9 mouse cellular contexts compared by ENCODE assay signal in the genomic region with DNA sequence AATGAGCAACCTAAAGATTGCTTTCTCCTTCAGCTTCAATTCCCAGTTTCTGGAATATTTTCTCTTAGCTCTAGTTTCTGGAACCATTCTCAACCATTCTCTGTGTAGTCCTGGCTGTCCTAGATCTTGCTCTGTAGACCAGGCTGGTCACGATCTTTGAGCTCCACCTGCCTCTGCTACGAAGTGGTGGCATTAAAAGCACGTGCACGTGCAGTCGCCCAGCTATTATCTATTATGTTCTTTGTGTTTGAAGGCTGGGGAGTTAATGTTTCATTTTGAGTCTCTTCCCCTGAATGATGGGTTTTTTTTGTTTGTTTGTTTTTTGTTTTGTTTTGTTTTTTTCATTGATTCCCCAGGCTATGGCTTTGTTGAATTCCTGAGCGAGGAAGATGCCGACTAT. TPM values are rescaled to one million over a fixed set of nuclear protein-coding genes. Genes with fewer than 3 reads are reported as not detected.
A peak's percentile ranks its signal among the peaks of the same experiment; 100 is the strongest.
DNase-seq lines count a peak whose midpoint lies in the region; ATAC-seq and TF ChIP-seq lines count a peak whose summit lies in the region.
"Had no signal": no experiment of that assay in that cellular context is flagged by ENCODE, and none has a peak within 500 bp of the region (broad histone marks: within the 10 kb centered on the region; RNA-seq: fewer than 3 reads in every experiment).

No protein-coding gene starts in this region.

- ATAC-seq in heart, embryonic 11.5 days (replicated peaks; ENCODE audit: insufficient number of reproducible peaks, low FRiP score, low TSS enrichment): no peak
- no peak for ATAC-seq in forebrain, embryonic 14.5 days
- ATAC-seq in liver, embryonic 16.5 days (ENCODE audit: low read depth): no peak

- H3K27me3 ChIP-seq in heart, embryonic 11.5 days (ENCODE audit: control insufficient read depth, insufficient read depth, low read length): no peaks in the 10 kb centered on the region
- H3K27me3 ChIP-seq in CH12.LX (replicated peaks): no peaks in the 10 kb centered on the region
- H3K27me3 ChIP-seq in forebrain, embryonic 14.5 days (replicated peaks; ENCODE audit: control insufficient read depth, insufficient read depth, low read length): no peaks in the 10 kb centered on the region
- H3K27me3 ChIP-seq in liver, embryonic 16.5 days (ENCODE audit: control insufficient read depth, insufficient read depth, low read depth, low read length): no peaks in the 10 kb centered on the region

- in situ Hi-C loops in CH12.LX (cut with MboI; ENCODE audit: low pct_ligation_motif_present, low pct_unique_long_range_greater_than_20kb, low sequenced_read_pairs): no loop called here

- 0 out of 2 replicates have a peak overlapping the region, but pooled peaks have one; percentile 99 for H3K27ac ChIP-seq in heart, embryonic 11.5 days (ENCODE audit: low read depth, low read length)
- no peak overlapping the region for H3K27ac ChIP-seq in CH12.LX (ENCODE audit: insufficient read depth, low read depth)
- H3K27ac ChIP-seq in forebrain, embryonic 14.5 days (ENCODE audit: low read depth, low read length): no peak overlapping the region
- H3K27ac ChIP-seq in liver, embryonic 16.5 days (ENCODE audit: low read length): peak overlapping the region; percentile 97; the same call in 1 of the 2 replicates

- peak overlapping the region; percentile 87 for H3K4me2 ChIP-seq in heart, embryonic 11.5 days
- peak overlapping the region; percentile 79; the same call in 1 of the 2 replicates for H3K4me2 ChIP-seq in CH12.LX (ENCODE audit: insufficient read depth, low read depth, poor library complexity, severe bottlenecking)
- peak overlapping the region; percentile 95 for H3K4me2 ChIP-seq in forebrain, embryonic 14.5 days (ENCODE audit: low read length)
- H3K4me2 ChIP-seq in liver, embryonic 16.5 days (ENCODE audit: low read depth, low read length): peak overlapping the region; percentile 86

- dilution Hi-C loops in CH12.LX (cut with MboI; ENCODE audit: extremely low pct_ligation_motif_present, extremely low pct_unique_long_range_greater_than_20kb, low sequenced_read_pairs): no loop called here

- no peak for DNase-seq in heart, postnatal 36 days
- no peak for DNase-seq in CH12.LX (ENCODE audit: extremely low read depth)
- DNase-seq in forebrain, embryonic 14.5 days (ENCODE audit: low spot score): no peak
- DNase-seq in Muller cell, postnatal 12 days (ENCODE audit: inconsistent ontology term): no peak
- DNase-seq in left cerebral cortex, postnatal 14 days (ENCODE audit: low spot score in 2 of 2): no peak
- DNase-seq in kidney, postnatal 10 days: no peak
- DNase-seq: right cerebral cortex, adult 18-20 months had no signal

- H3K9ac ChIP-seq in heart, embryonic 11.5 days (ENCODE audit: low read depth, low read length): peak overlapping the region; percentile 97
- peak overlapping the region; percentile 94 for H3K9ac ChIP-seq in CH12.LX (ENCODE audit: insufficient read depth, low read depth)
- peak overlapping the region; percentile 81 for H3K9ac ChIP-seq in forebrain, embryonic 14.5 days (ENCODE audit: low read length)
- H3K9ac ChIP-seq in liver, embryonic 16.5 days (ENCODE audit: low read depth, low read length): peak overlapping the region; percentile 89

- no peak for TF ChIP-seq POLR2A in CH12.LX (IDR thresholded peaks at IDR 0.05; ENCODE audit: low read depth, low read length)

- peaks cover 26% of the 10 kb centered on the region for H3K36me3 ChIP-seq in heart, embryonic 11.5 days (ENCODE audit: control insufficient read depth, insufficient read depth, low read length)
- peaks cover 40 to 63% of the 10 kb centered on the region in 2 experiments for H3K36me3 ChIP-seq in CH12.LX (replicated peaks in 1 of 2; ENCODE audit: control insufficient read depth in 1 of 2, insufficient read depth in 1 of 2, low read length in 1 of 2)
- peaks cover 48% of the 10 kb centered on the region for H3K36me3 ChIP-seq in forebrain, embryonic 14.5 days (ENCODE audit: control insufficient read depth, insufficient read depth, low read length)
- peaks cover 29% of the 10 kb centered on the region for H3K36me3 ChIP-seq in liver, embryonic 16.5 days (ENCODE audit: control insufficient read depth, insufficient read depth)

- TF ChIP-seq EP300 in CH12.LX (IDR thresholded peaks at IDR 0.05; ENCODE audit: low read length): no peak

- peak overlapping the region; percentile 93 for H3K4me3 ChIP-seq in heart, embryonic 11.5 days (ENCODE audit: low read depth, low read length)
- peak overlapping the region; percentile 65 to 99 (median 96) for H3K4me3 ChIP-seq in CH12.LX (replicated peaks in 1 of 3; ENCODE audit: low read depth in 2 of 3, low read length in 2 of 3, poor library complexity in 1 of 3)
- peak overlapping the region; percentile 73 for H3K4me3 ChIP-seq in forebrain, embryonic 14.5 days (ENCODE audit: low read depth, low read length)
- peak overlapping the region; percentile 93 for H3K4me3 ChIP-seq in liver, embryonic 16.5 days (ENCODE audit: low read depth, low read length)

- no peaks in the 10 kb centered on the region for H3K9me3 ChIP-seq in heart, embryonic 11.5 days (replicated peaks; ENCODE audit: control insufficient read depth, low read length)
- H3K9me3 ChIP-seq in CH12.LX (replicated peaks; ENCODE audit: low read length): no peaks in the 10 kb centered on the region
- no peaks in the 10 kb centered on the region for H3K9me3 ChIP-seq in forebrain, embryonic 14.5 days (replicated peaks; ENCODE audit: control insufficient read depth, low read length)
- no peaks in the 10 kb centered on the region for H3K9me3 ChIP-seq in liver, embryonic 16.5 days (replicated peaks; ENCODE audit: control insufficient read depth, low read length)

- no peak for TF ChIP-seq RAD21 in CH12.LX (IDR thresholded peaks at IDR 0.05; ENCODE audit: low read depth, low read length)

- intact Hi-C loops in heart, postnatal 36 days (cut with DNase I): loop anchor here (2.0 kb wide), 1 partner anchor 46 kb away; the partner anchor contains the start of genes Bola1 and Hist2h2ab
- intact Hi-C loops in left cerebral cortex, postnatal 14 days (cut with DNase I): no loop called here

- peaks cover 37% of the 10 kb centered on the region for H3K79me2 ChIP-seq in CH12.LX (replicated peaks; ENCODE audit: control insufficient read depth, extremely low read depth, insufficient read depth, poor library complexity, severe bottlenecking)

- TF ChIP-seq CTCF in CH12.LX (conservative IDR thresholded peaks at IDR 0.05 in 1 of 2, IDR thresholded peaks at IDR 0.05 in 1 of 2; ENCODE audit: low read depth in 2 of 2, low read length in 2 of 2): no peak

- peaks cover 14% of the 10 kb centered on the region for H3K4me1 ChIP-seq in heart, embryonic 11.5 days (ENCODE audit: control insufficient read depth, insufficient read depth, low read length)
- peaks cover 8 to 47% of the 10 kb centered on the region in 2 experiments for H3K4me1 ChIP-seq in CH12.LX (ENCODE audit: control insufficient read depth in 1 of 2, insufficient read depth in 2 of 2)
- H3K4me1 ChIP-seq in forebrain, embryonic 14.5 days (ENCODE audit: control insufficient read depth, insufficient read depth, low read length): peaks cover 13% of the 10 kb centered on the region
- peaks cover 15% of the 10 kb centered on the region for H3K4me1 ChIP-seq in liver, embryonic 16.5 days (ENCODE audit: control insufficient read depth, low read depth, low read length)

- WGBS in heart, embryonic 11.5 days (ENCODE audit: insufficient replicate concordance): 38% methylated on average over 7 of the region's 7 CpGs
- 33% methylated on average over 7 of the region's 7 CpGs for WGBS in forebrain, embryonic 14.5 days
- WGBS in liver, embryonic 16.5 days (ENCODE audit: insufficient replicate concordance): 21% methylated on average over 7 of the region's 7 CpGs

RNA-seq across cellular contexts. Expression of gene Sf3b4, which starts 1.1 kb away (rescaled TPM):
- 119 and 126 TPM in 2 replicates for polyA plus RNA-seq in heart, embryonic 11.5 days (2014; fragmentation: Nextera tagmentation; extraction: Ambion mirVana)
- total RNA-seq in heart, postnatal 36 days (2021): 10 to 100 TPM; 15.1 to 17.3 TPM
- total RNA-seq in CH12.LX (2012; rRNA removed) (47.9 and 60.6 TPM in 2 replicates), CH12.LX (2014; rRNA removed) (33.7 and 38.1 TPM in 2 replicates)
- 114 and 147 TPM in 2 replicates for polyA plus RNA-seq in CH12.LX (2012; ENCODE audit: insufficient read length, low read depth)
- 169 and 170 TPM in 2 replicates for polyA plus RNA-seq in forebrain, embryonic 14.5 days (2014; fragmentation: Nextera tagmentation; extraction: Ambion mirVana)
- polyA plus RNA-seq in liver, embryonic 16.5 days (2015; fragmentation: Nextera tagmentation; extraction: Ambion mirVana): 59.4 and 59.6 TPM in 2 replicates
- 10 to 100 TPM; 43.4 to 46.8 TPM for total RNA-seq in left cerebral cortex, postnatal 14 days (2021)

RNA-seq across cellular contexts. Expression of gene Sv2a, which starts 7.8 kb away (rescaled TPM):
- 12.3 and 18.6 TPM in 2 replicates for polyA plus RNA-seq in heart, embryonic 11.5 days (2014; fragmentation: Nextera tagmentation; extraction: Ambion mirVana)
- 1 to 10 TPM; 3.4 to 9.9 TPM for total RNA-seq in heart, postnatal 36 days (2021)
- total RNA-seq in CH12.LX (2012; rRNA removed) (2.6 and 4.0 TPM in 2 replicates), CH12.LX (2014; rRNA removed) (0.97 and 1.1 TPM in 2 replicates)
- polyA plus RNA-seq in CH12.LX (2012; ENCODE audit: insufficient read length, low read depth): 6.5 and 6.7 TPM in 2 replicates
- 44.4 and 56.2 TPM in 2 replicates for polyA plus RNA-seq in forebrain, embryonic 14.5 days (2014; fragmentation: Nextera tagmentation; extraction: Ambion mirVana)
- polyA plus RNA-seq in liver, embryonic 16.5 days (2015; fragmentation: Nextera tagmentation; extraction: Ambion mirVana): 0.12 and 0.13 TPM in 2 replicates
- total RNA-seq in left cerebral cortex, postnatal 14 days (2021): 100 to 1,000 TPM; 448 to 477 TPM

RNA-seq across cellular contexts. Expression of gene Mtmr11, which starts 11.4 kb away (rescaled TPM):
- polyA plus RNA-seq in heart, embryonic 11.5 days (2014; fragmentation: Nextera tagmentation; extraction: Ambion mirVana): 8.6 and 10.4 TPM in 2 replicates
- 1 to 10 TPM; 2.0 to 5.6 TPM for total RNA-seq in heart, postnatal 36 days (2021)
- total RNA-seq in CH12.LX (2012; rRNA removed) (0.81 and 1.0 TPM in 2 replicates), CH12.LX (2014; rRNA removed) (0.45 and 0.83 TPM in 2 replicates)
- polyA plus RNA-seq in CH12.LX (2012; ENCODE audit: insufficient read length, low read depth): 0.82 and 2.5 TPM in 2 replicates
- polyA plus RNA-seq in forebrain, embryonic 14.5 days (2014; fragmentation: Nextera tagmentation; extraction: Ambion mirVana): 7.0 and 7.9 TPM in 2 replicates
- 2.6 and 4.2 TPM in 2 replicates for polyA plus RNA-seq in liver, embryonic 16.5 days (2015; fragmentation: Nextera tagmentation; extraction: Ambion mirVana)
- total RNA-seq in left cerebral cortex, postnatal 14 days (2021): 1 to 10 TPM; 4.5 to 6.0 TPM

RNA-seq across cellular contexts. Expression of gene Bola1, which starts 46.3 kb away (rescaled TPM):
- 47.5 and 49.6 TPM in 2 replicates for polyA plus RNA-seq in heart, embryonic 11.5 days (2014; fragmentation: Nextera tagmentation; extraction: Ambion mirVana)
- 10 to 100 TPM; 25.1 to 26.9 TPM for total RNA-seq in heart, postnatal 36 days (2021)
- total RNA-seq in CH12.LX (2012; rRNA removed) (48.2 and 57.0 TPM in 2 replicates), CH12.LX (2014; rRNA removed) (54.0 and 56.5 TPM in 2 replicates)
- polyA plus RNA-seq in CH12.LX (2012; ENCODE audit: insufficient read length, low read depth): 47.6 and 56.2 TPM in 2 replicates
- 80.7 and 96.3 TPM in 2 replicates for polyA plus RNA-seq in forebrain, embryonic 14.5 days (2014; fragmentation: Nextera tagmentation; extraction: Ambion mirVana)
- polyA plus RNA-seq in liver, embryonic 16.5 days (2015; fragmentation: Nextera tagmentation; extraction: Ambion mirVana): 29.4 and 32.1 TPM in 2 replicates
- 10 to 100 TPM; 16.8 to 17.6 TPM for total RNA-seq in left cerebral cortex, postnatal 14 days (2021)

RNA-seq across cellular contexts. Expression of gene Hist2h2ab, which starts 46.5 kb away (rescaled TPM):
- not detected in 2 replicates for polyA plus RNA-seq in heart, embryonic 11.5 days (2014; fragmentation: Nextera tagmentation; extraction: Ambion mirVana)
- 1 to 10 TPM; 1.9 to 2.3 TPM for total RNA-seq in heart, postnatal 36 days (2021)
- total RNA-seq in CH12.LX (2012; rRNA removed): 27.8 and 31.4 TPM in 2 replicates
- 1.1 and 2.1 TPM in 2 replicates for total RNA-seq in CH12.LX (2014; rRNA removed)
- polyA plus RNA-seq in CH12.LX (2012; ENCODE audit: insufficient read length, low read depth): not detected in 2 replicates
- 1.7 TPM in 1 of 2 replicates, not detected in the other for polyA plus RNA-seq in forebrain, embryonic 14.5 days (2014; fragmentation: Nextera tagmentation; extraction: Ambion mirVana)
- polyA plus RNA-seq in liver, embryonic 16.5 days (2015; fragmentation: Nextera tagmentation; extraction: Ambion mirVana): 0.73 and 0.95 TPM in 2 replicates
- total RNA-seq in left cerebral cortex, postnatal 14 days (2021): 10 to 100 TPM in 1 of 2 experiments, 1 to 10 TPM in 1; 7.4 to 11.7 TPM

Comparison
In these comparisons a context has a peak if more than half of its experiments do, and no peak if none do; other contexts are left out.
1. H3K27ac ChIP-seq: peak in heart, embryonic 11.5 days (single experiment) and liver, embryonic 16.5 days (single experiment); none in CH12.LX (single experiment) and forebrain, embryonic 14.5 days (single experiment).
2. Peak in every context shown above with its lines, with median percentiles within 50 percentile points of each other: H3K4me2 ChIP-seq, H3K4me3 ChIP-seq and H3K9ac ChIP-seq.